Mouse (Mus musculus) heart, embryonic 10.5 days (tissue): ENCODE results near the gene Extl1. TPM values are rescaled to one million over a fixed set of nuclear protein-coding genes. Genes with fewer than 3 reads are reported as not detected.
A peak's percentile ranks its signal among the peaks of the same experiment; 100 is the strongest.

Experiments used
- DNase-seq: peaks from one replicate; pipeline ENCODE4 v3.0.0-alpha.2; 2017; ENCODE audit warnings: low spot score
- H3K27ac ChIP-seq: fragments of 300-500 bp; sonication (generic); 2 replicates; pipeline ENCODE4 v1.5.1; 2016; ENCODE audit warnings: mild to moderate bottlenecking
- H3K27me3 ChIP-seq: fragments of 300-500 bp; sonication (generic); 2 replicates; pipeline ENCODE4 v1.6.1; 2016; ENCODE audit warnings: mild to moderate bottlenecking; ENCODE audit not compliant: poor library complexity, insufficient read depth, severe bottlenecking
- H3K36me3 ChIP-seq: fragments of 300-500 bp; sonication (generic); 2 replicates; pipeline ENCODE4 v1.6.1; 2016; ENCODE audit warnings: mild to moderate bottlenecking, moderate library complexity
- H3K4me1 ChIP-seq: fragments of 300-500 bp; sonication (generic); 2 replicates; pipeline ENCODE4 v1.6.1; 2016; ENCODE audit warnings: mild to moderate bottlenecking
- H3K4me3 ChIP-seq: fragments of 300-500 bp; sonication (generic); 2 replicates; pipeline ENCODE4 v1.5.1; 2016; ENCODE audit warnings: mild to moderate bottlenecking, moderate library complexity
- H3K9me3 ChIP-seq: fragments of 300-500 bp; sonication (generic); 2 replicates; pipeline ENCODE4 v1.6.1; 2016; ENCODE audit warnings: mild to moderate bottlenecking, moderate library complexity
- WGBS: fragments of 180-500 bp; shearing (Covaris S2); methylation state at CpG from one replicate; pipeline ENCODE4 v1.1.7; 2016; 5-methylcytosine and 5-hydroxymethylcytosine counted together
- polyA plus RNA-seq: library from polyadenylated mRNA; unstranded; fragments of >200 nt; fragmentation: Nextera tagmentation; extraction: Ambion mirVana; gene quantifications from 2 replicates; pipeline ENCODE4 v1.2.1, GENCODE M21; 2016

The Extl1 gene
- polyA plus RNA-seq, 1 experiment from 2014 or later: 1.9 TPM

- Histone ChIP-seq H3K27me3 (no peaks in the 10 kb centered on the region), H3K4me3 (peak overlapping the region; percentile 66), H3K9me3 (0 out of 2 replicates have a peak, but pooled peaks cover 4% of the 10 kb centered on the region), H3K4me1 (peaks cover 63% of the 10 kb centered on the region), H3K36me3 (peaks cover 45% of the 10 kb centered on the region), H3K27ac (peak overlapping the region; percentile 93)
- DNase-seq: no peak
- 41% methylated on average over 16 of the region's 16 CpGs for WGBS
Observed at GRCm38 (mm10) chr4:134316390-134316789, 67.3 kb downstream of the Extl1 start.

DNA sequence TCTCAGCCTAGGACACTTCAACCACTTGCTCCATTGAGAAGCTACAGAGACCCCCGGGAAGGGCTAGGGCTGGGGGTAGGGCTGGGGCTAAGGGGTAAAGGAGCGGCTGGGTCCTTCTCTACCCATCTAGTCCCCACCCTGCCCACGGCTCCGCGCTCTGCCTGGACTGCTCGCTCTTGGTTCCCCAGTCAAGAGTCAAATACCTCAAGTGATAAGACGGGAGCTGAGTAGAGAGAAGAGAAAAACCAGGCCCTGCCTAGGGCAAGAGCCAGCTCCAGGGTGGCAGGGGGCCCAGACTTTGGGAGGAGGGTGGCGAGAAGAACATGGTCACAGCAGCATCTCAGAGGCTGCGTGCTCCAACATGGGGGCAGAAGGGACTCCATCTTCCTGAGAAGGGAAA is 68.2 kb downstream of the Extl1 start:
- peak overlapping the region; percentile 93 for H3K27ac ChIP-seq
- H3K36me3 ChIP-seq: peaks cover 37% of the 10 kb centered on the region
- peak overlapping the region; percentile 66 for H3K4me3 ChIP-seq
- H3K9me3 ChIP-seq: 0 out of 2 replicates have a peak, but pooled peaks cover 4% of the 10 kb centered on the region
- H3K27me3 ChIP-seq: no peaks in the 10 kb centered on the region
- 25% methylated on average over 9 of the region's 9 CpGs for WGBS
- H3K4me1 ChIP-seq: peaks cover 56% of the 10 kb centered on the region
- DNase-seq: no peak

- H3K4me1 ChIP-seq: peaks cover 58% of the 10 kb centered on the region
- H3K36me3 ChIP-seq: peaks cover 33% of the 10 kb centered on the region
- 0 out of 2 replicates have a peak, but pooled peaks cover 4% of the 10 kb centered on the region for H3K9me3 ChIP-seq
- DNase-seq: no peak
- 22% methylated on average over 11 of the region's 11 CpGs for WGBS
- H3K27ac ChIP-seq: peak within 1 kb of the TSS; percentile 93
- H3K27me3 ChIP-seq: no peaks in the 10 kb centered on the region
- peak within 1 kb of the TSS; percentile 66 for H3K4me3 ChIP-seq
Observed at GRCm38 (mm10) chr4:134314876-134315275, 68.8 kb downstream of the Extl1 start, which contains the start of gene Trim63. Gene Trim63, plus strand, starts transcription at chr4:134315120.

GRCm38 (mm10) chr4:134314081-134314655 is 69.5 kb downstream of the Extl1 start:
- Histone ChIP-seq H3K4me1 (peaks cover 51% of the 10 kb centered on the region), H3K9me3 (0 out of 2 replicates have a peak, but pooled peaks cover 4% of the 10 kb centered on the region), H3K27me3 (no peaks in the 10 kb centered on the region), H3K4me3 (peak overlapping the region; percentile 66; the same call in 1 of the 2 replicates), H3K27ac (peak overlapping the region; percentile 93), H3K36me3 (peaks cover 26% of the 10 kb centered on the region)
- 81% methylated on average over 4 of the region's 4 CpGs for WGBS
- DNase-seq: no peak

GRCm38 (mm10) chr4:134312901-134313300 is 70.7 kb downstream of the Extl1 start:
- Histone ChIP-seq H3K4me1 (peaks cover 42% of the 10 kb centered on the region), H3K36me3 (peaks cover 15% of the 10 kb centered on the region), H3K27ac (no peak overlapping the region), H3K27me3 (no peaks in the 10 kb centered on the region), H3K9me3 (0 out of 2 replicates have a peak, but pooled peaks cover 4% of the 10 kb centered on the region), H3K4me3 (no peak overlapping the region)
- no peak for DNase-seq
- WGBS: 93% methylated on average over 6 of the region's 6 CpGs

GRCm38 (mm10) chr4:134312341-134312740 is 71.3 kb downstream of the Extl1 start:
- peaks cover 9% of the 10 kb centered on the region for H3K36me3 ChIP-seq
- peaks cover 44% of the 10 kb centered on the region for H3K4me1 ChIP-seq
- no peak overlapping the region for H3K4me3 ChIP-seq
- 86% methylated on average over 5 of the region's 5 CpGs for WGBS
- no peak for DNase-seq
- no peak overlapping the region for H3K27ac ChIP-seq
- H3K27me3 ChIP-seq: no peaks in the 10 kb centered on the region
- H3K9me3 ChIP-seq: 0 out of 2 replicates have a peak, but pooled peaks cover 4% of the 10 kb centered on the region

GRCm38 (mm10) chr4:134311784-134312183 is 71.9 kb downstream of the Extl1 start:
- 82% methylated on average over 9 of the region's 9 CpGs for WGBS
- no peak for DNase-seq
- H3K27ac ChIP-seq: no peak overlapping the region
- 0 out of 2 replicates have a peak, but pooled peaks cover 4% of the 10 kb centered on the region for H3K9me3 ChIP-seq
- H3K4me1 ChIP-seq: peaks cover 50% of the 10 kb centered on the region
- H3K4me3 ChIP-seq: no peak overlapping the region
- no peaks in the 10 kb centered on the region for H3K27me3 ChIP-seq
- 0 out of 2 replicates have a peak, but pooled peaks cover 4% of the 10 kb centered on the region for H3K36me3 ChIP-seq

DNA sequence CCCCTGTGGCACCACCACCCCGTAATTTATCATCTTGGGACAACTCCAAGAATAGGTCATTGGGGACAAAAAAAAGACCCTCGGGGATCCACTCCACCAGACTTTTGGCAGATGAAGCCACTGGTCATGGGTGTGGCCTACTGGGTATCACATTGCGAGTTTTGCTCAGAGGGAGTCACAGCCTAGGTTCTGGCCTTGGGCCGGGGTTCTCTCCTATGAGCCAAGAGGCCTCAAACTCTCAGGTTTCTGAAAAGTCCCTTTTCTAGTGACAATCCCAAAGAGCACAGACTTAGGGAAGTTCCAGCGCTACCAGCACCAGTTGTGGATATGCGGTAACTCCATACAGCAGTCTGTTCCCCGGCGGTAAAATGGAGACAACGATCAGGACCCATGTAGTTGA is 73.0 kb downstream of the Extl1 start:
- 0 out of 2 replicates have a peak, but pooled peaks cover 4% of the 10 kb centered on the region for H3K9me3 ChIP-seq
- H3K4me1 ChIP-seq: peaks cover 45% of the 10 kb centered on the region
- WGBS: 87% methylated on average over 9 of the region's 9 CpGs

GRCm38 (mm10) chr4:134310106-134310505 is 73.5 kb downstream of the Extl1 start:
- 82% methylated on average over 7 of the region's 7 CpGs for WGBS
- Histone ChIP-seq H3K4me1 (peaks cover 39% of the 10 kb centered on the region), H3K27ac (no peak overlapping the region), H3K27me3 (no peaks in the 10 kb centered on the region), H3K36me3 (no peaks in the 10 kb centered on the region), H3K4me3 (no peak overlapping the region), H3K9me3 (0 out of 2 replicates have a peak, but pooled peaks cover 4% of the 10 kb centered on the region)
- DNase-seq: no peak

More for the DNA sequence above, 73.0 kb downstream of the Extl1 start:
- Histone ChIP-seq H3K4me3 (no peak overlapping the region), H3K27ac (no peak overlapping the region), H3K27me3 (no peaks in the 10 kb centered on the region), H3K36me3 (no peaks in the 10 kb centered on the region)
- no peak for DNase-seq

- Histone ChIP-seq H3K4me3 (peak overlapping the region; percentile 41), H3K27ac (peak overlapping the region; percentile 85), H3K36me3 (no peaks in the 10 kb centered on the region), H3K9me3 (no peaks in the 10 kb centered on the region), H3K27me3 (no peaks in the 10 kb centered on the region), H3K4me1 (peaks cover 30% of the 10 kb centered on the region)
- WGBS: 21% methylated on average over 11 of the region's 12 CpGs
- no peak for DNase-seq
Observed at GRCm38 (mm10) chr4:134307367-134308072, 76.1 kb downstream of the Extl1 start.

GRCm38 (mm10) chr4:134306963-134307362 is 76.7 kb downstream of the Extl1 start:
- H3K9me3 ChIP-seq: no peaks in the 10 kb centered on the region
- no peak overlapping the region for H3K4me3 ChIP-seq
- peak overlapping the region; percentile 85; the same call in 1 of the 2 replicates for H3K27ac ChIP-seq
- DNase-seq: no peak
- no peaks in the 10 kb centered on the region for H3K27me3 ChIP-seq
- no peaks in the 10 kb centered on the region for H3K36me3 ChIP-seq
- WGBS: 62% methylated on average over 2 of the region's 2 CpGs
- peaks cover 32% of the 10 kb centered on the region for H3K4me1 ChIP-seq
